Mouse (Mus musculus): ENCODE measurements at regions not wholly inside any gene's neighbourhood (a gene's known extent, or its start where the extent isn't known, plus 50 kb on each side); places are given as distances from the start of the nearest gene placed in this dataset.

DNA sequence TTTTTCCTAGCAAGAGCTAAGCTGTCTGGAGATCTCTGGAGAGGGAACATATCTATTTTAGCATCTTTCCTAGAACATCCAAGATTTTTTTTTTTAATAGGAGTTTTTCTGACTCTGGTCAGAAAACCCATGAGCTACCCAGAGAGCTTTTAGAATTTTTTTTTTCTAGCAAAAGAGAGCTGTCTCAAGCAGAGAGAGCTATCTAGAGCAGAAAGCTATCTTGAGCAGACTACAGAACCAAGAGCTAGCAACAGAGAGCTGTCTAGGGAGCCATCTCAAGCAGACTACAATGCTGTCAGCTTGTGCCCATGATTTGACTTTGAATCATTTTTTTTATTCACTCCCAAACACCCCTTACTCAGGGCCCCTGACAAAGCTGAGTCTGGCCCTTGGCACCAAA, 112.5 kb downstream of the Mbip start:
- TF ChIP-seq CTCF (IDR thresholded peaks at IDR 0.05; ENCODE audit: borderline replicate concordance, extremely low read depth, insufficient read depth, insufficient read length) = no peak
- TF ChIP-seq POLR2A (IDR thresholded peaks at IDR 0.05; ENCODE audit: borderline replicate concordance, extremely low read depth, insufficient read depth, insufficient read length, poor library complexity, severe bottlenecking) = no peak
